Mouse (Mus musculus) thymus, adult 18-20 months (tissue): ENCODE results near the gene D330020A13Rik.

ENCODE experiments used
- DNase-seq, 2 experiments: peaks; one replicate each; pipeline ENCODE4 v3.0.0; 2022; ENCODE audit warnings: mixed read lengths in 2 of 2

The D330020A13Rik gene

DNA sequence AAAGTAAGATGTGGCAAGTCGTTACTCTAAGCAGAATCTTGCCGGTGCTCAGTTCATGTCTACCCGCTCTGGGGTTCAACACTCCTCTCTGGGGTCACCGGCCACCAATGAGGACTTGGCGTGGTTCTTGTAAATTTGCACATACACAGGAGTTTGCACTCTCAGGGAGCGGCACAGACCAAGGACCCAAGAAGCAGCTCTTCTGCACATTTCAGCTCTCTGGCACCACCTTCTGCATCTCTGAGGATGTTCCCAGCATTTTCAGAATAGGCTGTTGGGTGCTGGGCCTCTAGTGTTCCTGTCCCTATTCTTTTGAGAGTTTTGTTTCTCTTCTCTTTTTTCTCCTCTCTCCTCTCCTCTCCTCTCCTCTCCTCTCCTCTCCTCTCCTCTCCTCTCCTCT lies 7.0 kb downstream of the D330020A13Rik start:
- DNase-seq: no peak

DNA sequence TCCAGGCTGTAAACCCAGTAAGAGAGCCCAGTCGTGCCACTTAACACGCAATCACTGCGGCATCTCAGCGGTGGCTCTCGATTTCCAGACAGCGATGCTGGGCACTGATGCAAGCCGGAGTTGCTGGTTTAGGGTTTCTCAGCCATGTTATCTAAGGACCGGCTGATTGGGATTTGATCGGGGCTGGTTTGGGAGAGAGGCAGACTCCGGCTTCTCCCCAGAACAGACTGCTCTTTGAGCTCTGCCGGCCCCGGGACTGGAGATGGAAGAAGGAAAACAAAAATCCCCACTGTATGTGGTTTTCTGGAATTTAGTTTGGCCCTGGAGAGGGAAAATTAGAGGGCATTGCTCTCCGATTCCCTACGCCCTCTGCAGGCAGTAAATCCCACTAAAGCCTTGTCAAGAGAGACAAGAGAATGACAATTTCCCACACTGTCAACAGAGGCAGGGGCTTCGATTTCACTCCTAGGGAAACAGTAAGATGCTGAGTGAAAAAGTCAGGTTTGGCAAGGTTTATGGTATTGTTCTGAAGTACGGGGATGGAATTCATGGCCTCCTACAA lies 8.7 kb downstream of the D330020A13Rik start:
- no peak for DNase-seq

DNA sequence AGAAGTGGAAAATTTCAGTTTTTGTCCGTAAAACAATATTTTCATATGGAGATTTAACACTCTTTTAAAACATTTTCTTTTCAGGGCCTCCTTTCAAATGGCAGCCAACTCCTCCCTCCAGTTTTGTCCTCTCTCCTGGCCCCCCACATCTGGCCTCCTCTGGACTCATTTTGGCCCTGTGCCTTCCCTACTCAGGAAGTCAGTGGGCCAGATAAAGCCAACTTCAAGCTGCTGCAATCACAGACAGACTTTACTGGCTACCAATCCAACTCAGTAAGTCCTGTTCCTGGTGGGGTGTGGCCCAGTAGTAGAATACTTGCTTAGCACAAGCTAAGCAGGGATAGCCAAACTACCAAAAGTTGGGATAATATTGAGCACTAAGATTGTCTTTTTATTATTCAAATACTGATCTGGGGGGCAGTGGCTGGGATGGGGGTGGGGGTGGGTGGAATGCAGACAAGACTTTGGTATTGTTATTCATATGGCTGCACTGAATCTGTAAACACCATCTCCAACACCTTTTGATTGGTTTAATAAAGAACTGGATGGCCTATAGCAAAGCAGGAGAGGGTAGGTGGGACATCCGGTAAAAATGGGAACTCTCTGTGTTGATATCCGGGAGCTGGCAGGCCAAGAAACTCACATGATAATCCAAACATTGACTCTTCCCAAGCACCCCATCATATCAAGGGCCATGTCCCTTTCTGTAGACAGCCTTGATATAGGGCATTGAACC lies 12.9 kb downstream of the D330020A13Rik start:
- DNase-seq: no peak

DNA sequence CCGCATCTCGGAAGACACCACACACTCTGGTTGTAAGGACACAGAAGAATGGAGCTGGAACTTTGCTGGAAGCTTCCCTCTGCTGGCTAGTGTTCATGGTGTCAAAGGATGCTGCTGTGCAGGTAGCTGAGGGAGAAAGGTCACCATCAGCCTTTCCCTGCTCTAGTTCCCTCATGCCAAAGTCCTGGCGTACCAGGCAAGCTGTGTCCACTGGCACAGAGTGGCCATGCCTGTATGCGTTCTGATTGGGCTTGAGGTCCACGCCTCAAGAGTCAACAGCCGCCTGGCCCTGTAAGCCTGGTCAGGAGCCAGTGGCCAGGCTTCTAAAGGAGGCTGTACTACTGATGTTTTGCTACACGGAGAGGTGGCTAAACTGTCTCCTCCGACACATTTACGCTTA lies 15.2 kb downstream of the D330020A13Rik start:
- DNase-seq: no peak

- no peak for DNase-seq
Measured at GRCm38 (mm10) chr6:120309787-120310186, 15.6 kb downstream of the D330020A13Rik start.

DNA sequence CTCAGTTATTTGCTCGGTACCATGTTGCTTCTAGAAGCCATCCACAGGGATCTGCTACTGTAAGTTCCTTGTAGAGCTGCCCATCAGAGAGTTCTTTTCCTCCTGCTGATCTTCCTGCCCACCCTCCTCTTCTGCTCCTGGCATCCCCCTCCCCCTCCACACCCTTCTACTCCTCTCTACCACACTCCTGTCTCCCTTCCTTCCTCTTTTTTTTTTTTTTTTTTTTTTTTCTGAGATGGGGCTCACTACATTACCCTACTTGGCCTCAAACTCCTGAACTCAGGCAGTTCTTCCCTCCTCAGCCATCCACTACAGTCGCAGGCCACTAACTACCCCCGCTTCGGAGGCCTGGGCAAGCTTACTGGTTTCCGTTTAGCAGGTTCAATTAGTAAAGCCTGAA lies 18.3 kb downstream of the D330020A13Rik start:
- DNase-seq: no peak

- no peak for DNase-seq
Measured at GRCm38 (mm10) chr6:120318303-120318940, 24.3 kb downstream of the D330020A13Rik start.

DNA sequence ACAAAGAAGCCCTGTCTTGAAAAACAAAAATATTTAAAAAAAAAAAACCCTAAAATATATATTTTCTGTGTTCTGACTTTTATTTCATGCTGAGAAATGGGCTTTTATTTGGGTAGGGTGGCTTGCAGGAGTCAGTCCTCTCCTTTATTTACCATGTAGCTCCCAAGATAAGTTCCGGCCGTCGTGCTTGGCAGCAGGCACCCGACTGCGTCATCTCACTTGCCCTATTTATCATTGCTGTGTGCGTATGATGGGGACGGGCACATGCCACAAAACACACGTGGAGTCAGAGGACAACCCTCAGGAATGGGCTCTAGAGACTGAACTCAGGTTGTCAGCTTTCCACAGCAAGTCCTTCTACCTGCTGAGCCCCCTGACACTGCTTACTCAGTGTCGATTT lies 25.0 kb downstream of the D330020A13Rik start:
- no peak for DNase-seq

DNA sequence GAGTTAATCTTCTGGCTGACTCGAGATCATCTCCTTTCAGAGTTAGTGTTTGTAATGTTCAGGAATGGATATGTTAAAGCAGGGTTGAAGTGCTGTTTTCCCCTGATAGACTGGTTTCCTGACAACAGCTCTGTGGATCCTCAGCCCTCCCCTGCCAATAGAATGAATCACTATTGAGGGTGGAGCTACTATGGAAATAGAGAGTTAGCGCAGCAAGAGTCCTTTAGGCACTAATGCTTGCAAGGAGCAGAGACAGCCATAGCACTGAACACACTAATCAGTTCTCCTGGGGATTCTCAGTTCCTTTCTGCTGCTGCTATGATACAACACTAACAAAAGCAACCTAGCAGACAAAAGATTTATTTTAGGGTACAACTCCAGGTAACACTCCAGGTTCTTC lies 26.2 kb downstream of the D330020A13Rik start:
- DNase-seq: no peak

DNA sequence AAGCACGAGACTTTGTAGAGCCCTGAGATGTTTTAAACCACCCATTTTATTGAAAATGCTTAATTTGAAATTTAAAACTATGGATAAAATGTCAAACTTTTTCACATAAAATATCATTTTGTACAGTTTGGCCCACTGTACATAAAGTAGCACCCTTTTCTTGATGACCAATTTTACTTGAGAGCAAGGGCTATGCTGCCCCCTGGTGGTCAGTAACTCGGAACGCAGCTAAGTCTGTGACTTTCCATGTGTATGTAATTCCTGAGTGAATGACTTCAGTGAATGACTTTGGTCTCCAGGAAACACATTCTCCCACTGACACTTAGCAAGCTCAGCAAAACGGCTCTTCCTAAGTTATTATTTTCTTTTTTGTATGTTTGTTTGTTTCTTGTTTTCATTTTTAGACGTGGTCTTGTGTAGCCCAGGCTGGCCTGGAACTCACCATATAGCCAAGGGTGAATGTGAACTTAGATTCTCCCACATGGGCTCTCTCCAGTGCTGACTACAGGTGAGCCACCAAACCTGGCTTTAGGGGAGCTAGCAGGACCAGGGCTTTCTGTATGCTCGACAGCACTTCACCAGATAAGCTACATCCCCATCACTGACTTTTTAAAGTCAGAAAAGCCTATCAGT lies 30.2 kb downstream of the D330020A13Rik start:
- peak in 1 of 2 experiments; percentile 6 for DNase-seq

GRCm38 (mm10) chr6:120332351-120332750 lies 38.2 kb downstream of the D330020A13Rik start:
- no peak for DNase-seq

DNA sequence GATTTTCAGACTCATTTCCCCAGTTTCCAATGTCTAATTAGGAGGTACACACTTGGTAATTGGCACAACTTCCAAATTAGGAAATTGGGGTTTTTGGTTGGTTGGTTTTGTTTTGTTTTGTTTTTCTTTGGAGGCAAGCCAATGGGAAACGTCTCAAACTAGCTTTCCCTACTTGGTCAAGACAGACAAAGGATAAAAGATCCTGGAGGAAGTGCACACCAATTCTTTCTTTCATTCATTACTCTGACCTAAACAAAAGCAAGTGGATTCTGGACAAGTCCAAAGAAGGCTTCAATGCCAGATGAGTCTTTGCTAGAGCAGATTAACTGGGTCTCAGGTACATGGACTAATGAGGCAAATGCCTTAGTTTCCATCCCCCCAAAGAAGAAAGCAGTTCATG lies 49.8 kb downstream of the D330020A13Rik start:
- no peak for DNase-seq
